Mouse (Mus musculus) splenic B cell, adult 2 months (primary cell): Measurements from ENCODE around the gene 4931429L15Rik.
"Not testable (repeated sequence)": the region's sequence is repeated elsewhere in the genome, so short reads cannot be mapped to it uniquely, and the experiment has no call there.

Experiments
- DNase-seq: peaks from one replicate; pipeline ENCODE4 v3.0.0-alpha.2; 2011; ENCODE audit warnings: low read depth, low spot score
- H3K27me3 ChIP-seq: 2 replicates; pipeline ENCODE4 v1.6.1; 2012; ENCODE audit warnings: mild to moderate bottlenecking, low read length, moderate library complexity, mixed read lengths; ENCODE audit not compliant: control insufficient read depth, poor library complexity, insufficient read depth, severe bottlenecking
- H3K36me3 ChIP-seq: 2 replicates; pipeline ENCODE4 v1.6.1; 2012; ENCODE audit warnings: mild to moderate bottlenecking, low read length, moderate library complexity, mixed read lengths; ENCODE audit not compliant: control insufficient read depth, poor library complexity, insufficient read depth, severe bottlenecking

The 4931429L15Rik gene

GRCm38 (mm10) chr9:46319886-46320285 lies at the start of gene 4931429L15Rik:
TSS of gene 4931429L15Rik (minus strand) at chr9:46319986.
- H3K27me3 ChIP-seq, H3K36me3 ChIP-seq, DNase-seq: not testable (repeated sequence)

- Histone ChIP-seq H3K36me3 (no peaks in the 10 kb centered on the region), H3K27me3 (no peaks in the 10 kb centered on the region)
- no peak for DNase-seq
Observed at GRCm38 (mm10) chr9:46362459-46362858, 42.7 kb upstream of the 4931429L15Rik start.

- Histone ChIP-seq H3K27me3 (no peaks in the 10 kb centered on the region), H3K36me3 (no peaks in the 10 kb centered on the region)
- no peak for DNase-seq
Observed at GRCm38 (mm10) chr9:46361461-46362111, 41.8 kb upstream of the 4931429L15Rik start.

GRCm38 (mm10) chr9:46353992-46354391 lies 34.2 kb upstream of the 4931429L15Rik start:
- no peaks in the 10 kb centered on the region for H3K27me3 ChIP-seq

GRCm38 (mm10) chr9:46353330-46353724 lies 33.5 kb upstream of the 4931429L15Rik start:
- Histone ChIP-seq H3K27me3 (no peaks in the 10 kb centered on the region), H3K36me3 (no peaks in the 10 kb centered on the region)
- DNase-seq = no peak

More at GRCm38 (mm10) chr9:46353992-46354391, 34.2 kb upstream of the 4931429L15Rik start:
- H3K36me3 ChIP-seq = no peaks in the 10 kb centered on the region
- peak; percentile 66 for DNase-seq

- H3K36me3 ChIP-seq = no peaks in the 10 kb centered on the region
- DNase-seq = no peak
- no peaks in the 10 kb centered on the region for H3K27me3 ChIP-seq
Observed at GRCm38 (mm10) chr9:46352651-46353329, 33.0 kb upstream of the 4931429L15Rik start.

- Histone ChIP-seq H3K27me3 (no peaks in the 10 kb centered on the region), H3K36me3 (no peaks in the 10 kb centered on the region)
- no peak for DNase-seq
Observed at GRCm38 (mm10) chr9:46350451-46350981, 30.7 kb upstream of the 4931429L15Rik start.

GRCm38 (mm10) chr9:46345887-46346665 lies 26.3 kb upstream of the 4931429L15Rik start:
- Histone ChIP-seq H3K27me3 (no peaks in the 10 kb centered on the region), H3K36me3 (no peaks in the 10 kb centered on the region)
- no peak for DNase-seq

- no peak for DNase-seq
- H3K27me3 ChIP-seq = no peaks in the 10 kb centered on the region
- no peaks in the 10 kb centered on the region for H3K36me3 ChIP-seq
Observed at GRCm38 (mm10) chr9:46339051-46339652, 19.4 kb upstream of the 4931429L15Rik start.

- no peak for DNase-seq
- no peaks in the 10 kb centered on the region for H3K27me3 ChIP-seq
- H3K36me3 ChIP-seq = no peaks in the 10 kb centered on the region
Observed at GRCm38 (mm10) chr9:46338384-46338783, 18.6 kb upstream of the 4931429L15Rik start.

GRCm38 (mm10) chr9:46337852-46338291 lies 18.1 kb upstream of the 4931429L15Rik start:
- H3K36me3 ChIP-seq = no peaks in the 10 kb centered on the region
- no peaks in the 10 kb centered on the region for H3K27me3 ChIP-seq
- DNase-seq = no peak

- H3K27me3 ChIP-seq = no peaks in the 10 kb centered on the region
- no peaks in the 10 kb centered on the region for H3K36me3 ChIP-seq
- DNase-seq = no peak
Observed at GRCm38 (mm10) chr9:46337331-46337730, 17.5 kb upstream of the 4931429L15Rik start.

- DNase-seq, H3K27me3 ChIP-seq, H3K36me3 ChIP-seq: not testable (repeated sequence)
Observed at GRCm38 (mm10) chr9:46336294-46336693, 16.5 kb upstream of the 4931429L15Rik start.

GRCm38 (mm10) chr9:46335461-46335995 lies 15.7 kb upstream of the 4931429L15Rik start:
- Histone ChIP-seq H3K36me3 (no peaks in the 10 kb centered on the region), H3K27me3 (no peaks in the 10 kb centered on the region)
- DNase-seq = no peak
